ENCODE assay signal across 22 mouse cellular contexts in genomic region chr3:99249551-99249870, GRCm38 (mm10). TPM values are rescaled to one million over a fixed set of nuclear protein-coding genes. Genes with fewer than 3 reads are reported as not detected.
DNase-seq lines count a peak whose midpoint lies in the region; ATAC-seq lines count a peak whose summit lies in the region.
"Had no signal": no experiment of that assay in that cellular context is flagged by ENCODE, and none has a peak within 500 bp of the region (broad histone marks: within the 10 kb centered on the region; RNA-seq: fewer than 3 reads in every experiment).

No protein-coding gene starts in this region.

- H3K27me3 ChIP-seq in neural tube, embryonic 15.5 days (replicated peaks), result peaks cover 96% of the 10 kb centered on the region
- H3K27me3 ChIP-seq in embryonic facial prominence, embryonic 11.5 days (ENCODE audit: control insufficient read depth, insufficient read depth, low read length), result peaks cover 73% of the 10 kb centered on the region
- peaks cover 74% of the 10 kb centered on the region for H3K27me3 ChIP-seq in limb, embryonic 10.5 days (ENCODE audit: low read depth, poor library complexity, severe bottlenecking)
- H3K27me3 ChIP-seq in hindbrain, embryonic 10.5 days (ENCODE audit: insufficient read depth, poor library complexity, severe bottlenecking), result peaks cover 100% of the 10 kb centered on the region

- H3K27ac ChIP-seq in neural tube, embryonic 15.5 days (replicated peaks), result no peak overlapping the region
- no peak overlapping the region for H3K27ac ChIP-seq in embryonic facial prominence, embryonic 11.5 days (replicated peaks; ENCODE audit: low read depth, low read length)
- peak overlapping the region; percentile 99 for H3K27ac ChIP-seq in limb, embryonic 10.5 days
- no peak overlapping the region for H3K27ac ChIP-seq in hindbrain, embryonic 10.5 days
- H3K27ac ChIP-seq: forebrain, embryonic 10.5 days; heart, embryonic 15.5 days; hindbrain, postnatal 0 days; kidney, embryonic 15.5 days; liver, embryonic 14.5 days; lung, embryonic 15.5 days; macrophage; midbrain, embryonic 13.5 days; stomach, postnatal 0 days had no signal

- no peaks in the 10 kb centered on the region for H3K36me3 ChIP-seq in neural tube, embryonic 15.5 days
- no peaks in the 10 kb centered on the region for H3K36me3 ChIP-seq in embryonic facial prominence, embryonic 11.5 days (replicated peaks; ENCODE audit: control insufficient read depth, insufficient read depth, low read depth, low read length)
- no peaks in the 10 kb centered on the region for H3K36me3 ChIP-seq in limb, embryonic 10.5 days
- H3K36me3 ChIP-seq in hindbrain, embryonic 10.5 days, result no peaks in the 10 kb centered on the region
- H3K36me3 ChIP-seq: forebrain, embryonic 10.5 days; heart, embryonic 15.5 days; kidney, embryonic 15.5 days; lung, embryonic 15.5 days; midbrain, embryonic 13.5 days had no signal

- H3K4me2 ChIP-seq in neural tube, embryonic 15.5 days, result no peak overlapping the region
- H3K4me2 ChIP-seq in embryonic facial prominence, embryonic 11.5 days (ENCODE audit: low read depth, low read length), result no peak overlapping the region; the same call in 1 of the 2 replicates
- H3K4me2 ChIP-seq: heart, embryonic 15.5 days; kidney, embryonic 15.5 days; lung, embryonic 15.5 days; midbrain, embryonic 13.5 days had no signal

- no peak overlapping the region for H3K4me3 ChIP-seq in neural tube, embryonic 15.5 days (replicated peaks)
- no peak overlapping the region for H3K4me3 ChIP-seq in embryonic facial prominence, embryonic 11.5 days (ENCODE audit: low read depth, low read length)
- H3K4me3 ChIP-seq in limb, embryonic 10.5 days, result peak overlapping the region; percentile 88
- no peak overlapping the region for H3K4me3 ChIP-seq in hindbrain, embryonic 10.5 days
- H3K4me3 ChIP-seq: forebrain, embryonic 10.5 days; heart, embryonic 15.5 days; kidney, embryonic 15.5 days; lung, embryonic 15.5 days; midbrain, embryonic 13.5 days; myocyte had no signal

- H3K9me3 ChIP-seq in neural tube, embryonic 15.5 days (replicated peaks), result no peaks in the 10 kb centered on the region
- no peaks in the 10 kb centered on the region for H3K9me3 ChIP-seq in embryonic facial prominence, embryonic 11.5 days (replicated peaks; ENCODE audit: control insufficient read depth, low read length)
- H3K9me3 ChIP-seq in limb, embryonic 10.5 days (replicated peaks), result no peaks in the 10 kb centered on the region
- H3K9me3 ChIP-seq in hindbrain, embryonic 10.5 days, result no peaks in the 10 kb centered on the region
- H3K9me3 ChIP-seq: forebrain, embryonic 10.5 days; heart, embryonic 15.5 days; kidney, embryonic 15.5 days; lung, embryonic 15.5 days; midbrain, embryonic 13.5 days had no signal

- no peak overlapping the region for H3K9ac ChIP-seq in neural tube, embryonic 15.5 days (replicated peaks)
- no peak overlapping the region for H3K9ac ChIP-seq in embryonic facial prominence, embryonic 11.5 days (replicated peaks; ENCODE audit: low read length)
- H3K9ac ChIP-seq: heart, embryonic 15.5 days; kidney, embryonic 15.5 days; liver, embryonic 14.5 days; lung, embryonic 15.5 days; midbrain, embryonic 13.5 days had no signal

- peaks cover 12% of the 10 kb centered on the region for H3K4me1 ChIP-seq in neural tube, embryonic 15.5 days
- no peaks in the 10 kb centered on the region; the same call in 1 of the 2 replicates for H3K4me1 ChIP-seq in embryonic facial prominence, embryonic 11.5 days (ENCODE audit: control insufficient read depth, insufficient read depth, low read length)
- peaks cover 76% of the 10 kb centered on the region for H3K4me1 ChIP-seq in limb, embryonic 10.5 days
- peaks cover 28% of the 10 kb centered on the region for H3K4me1 ChIP-seq in hindbrain, embryonic 10.5 days (replicated peaks)

- no peak for ATAC-seq in neural tube, embryonic 15.5 days (ENCODE audit: low FRiP score)
- ATAC-seq in embryonic facial prominence, embryonic 11.5 days (replicated peaks; ENCODE audit: insufficient number of reproducible peaks, low FRiP score, low TSS enrichment, low read depth), result no peak
- ATAC-seq: hindbrain, postnatal 0 days; intestine, postnatal 0 days; midbrain, embryonic 13.5 days had no signal

- peak; percentile 57 for DNase-seq in neural tube, embryonic 10.5 days (ENCODE audit: extremely low spot score, low spot score)
- DNase-seq in embryonic facial prominence, embryonic 11.5 days (ENCODE audit: low spot score), result peak; percentile 32
- peak; percentile 68 for DNase-seq in limb, embryonic 10.5 days (ENCODE audit: low spot score)
- no peak for DNase-seq in urinary bladder, postnatal 4 days (ENCODE audit: low spot score in 2 of 2)
- no peak for DNase-seq in heart, adult 9 months (ENCODE audit: low spot score in 2 of 2)
- DNase-seq in hindbrain, embryonic 10.5 days (ENCODE audit: low spot score), result no peak
- DNase-seq: adrenal gland, adult 8-10 months; gastrocnemius, postnatal 10 days; kidney, postnatal 4 days; thymus, postnatal 14 days had no signal

- WGBS in neural tube, embryonic 15.5 days, result 2% methylated on average over 11 of the region's 11 CpGs
- 1% methylated on average over 11 of the region's 11 CpGs for WGBS in embryonic facial prominence, embryonic 11.5 days
- 1% methylated on average over 11 of the region's 11 CpGs for WGBS in limb, embryonic 10.5 days
- WGBS in hindbrain, embryonic 10.5 days, result 1% methylated on average over 11 of the region's 11 CpGs

RNA-seq across cellular contexts. Expression of gene Tbx15, which starts 9.3 kb away (rescaled TPM):
- polyA plus RNA-seq in neural tube, embryonic 15.5 days (2015; fragmentation: Nextera tagmentation; extraction: Ambion mirVana), result 0.19 and 0.29 TPM in 2 replicates
- 7.1 and 8.3 TPM in 2 replicates for polyA plus RNA-seq in embryonic facial prominence, embryonic 11.5 days (2014; fragmentation: Nextera tagmentation; extraction: Ambion mirVana)
- 25.8 and 41.2 TPM in 2 replicates for polyA plus RNA-seq in limb, embryonic 10.5 days (2016; fragmentation: Nextera tagmentation; extraction: Ambion mirVana)
- polyA plus RNA-seq in hindbrain, embryonic 10.5 days (2016; fragmentation: Nextera tagmentation; extraction: Ambion mirVana), result 2.2 and 2.3 TPM in 2 replicates
- polyA plus RNA-seq: intestine, postnatal 0 days; macrophage; stomach, postnatal 0 days had no signal

Comparison
In these comparisons a context has a peak if more than half of its experiments do, and no peak if none do; other contexts are left out.
1. DNase-seq: peak in neural tube, embryonic 10.5 days (single experiment), embryonic facial prominence, embryonic 11.5 days (single experiment) and limb, embryonic 10.5 days (single experiment); none in urinary bladder, postnatal 4 days (0 of 2), heart, adult 9 months (0 of 2) and hindbrain, embryonic 10.5 days (single experiment).